Mouse (Mus musculus) kidney, adult 11 months (tissue): Measurements from ENCODE around the gene Tnni3k.

ENCODE experiments used
- DNase-seq: peaks from one replicate; pipeline ENCODE4 v3.0.0; 2022

Gene Tnni3k

DNA sequence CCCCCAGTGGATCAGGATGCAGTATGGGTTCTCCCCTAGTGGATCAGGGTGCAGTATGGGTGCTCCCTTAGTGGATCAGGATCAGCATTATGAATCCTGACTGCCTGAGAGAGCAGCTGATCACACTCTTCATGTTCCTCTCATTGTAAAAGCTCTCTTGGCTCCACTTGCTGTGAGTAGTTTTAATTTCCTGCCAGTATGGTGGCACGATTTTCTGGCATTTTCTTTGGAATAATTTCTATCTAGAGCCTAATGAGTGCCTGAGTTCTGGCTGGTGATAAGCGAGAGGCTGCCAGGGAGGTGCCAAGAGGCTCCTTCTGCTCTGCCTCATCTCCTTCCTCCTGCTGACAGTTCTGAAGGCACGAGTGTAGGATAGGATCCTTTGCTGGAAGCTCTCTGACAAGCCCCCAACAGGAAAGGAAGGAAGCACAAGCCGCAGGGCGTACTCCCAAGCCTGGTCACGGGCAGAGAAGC is 109.5 kb downstream of the Tnni3k start:
- DNase-seq = no peak

DNA sequence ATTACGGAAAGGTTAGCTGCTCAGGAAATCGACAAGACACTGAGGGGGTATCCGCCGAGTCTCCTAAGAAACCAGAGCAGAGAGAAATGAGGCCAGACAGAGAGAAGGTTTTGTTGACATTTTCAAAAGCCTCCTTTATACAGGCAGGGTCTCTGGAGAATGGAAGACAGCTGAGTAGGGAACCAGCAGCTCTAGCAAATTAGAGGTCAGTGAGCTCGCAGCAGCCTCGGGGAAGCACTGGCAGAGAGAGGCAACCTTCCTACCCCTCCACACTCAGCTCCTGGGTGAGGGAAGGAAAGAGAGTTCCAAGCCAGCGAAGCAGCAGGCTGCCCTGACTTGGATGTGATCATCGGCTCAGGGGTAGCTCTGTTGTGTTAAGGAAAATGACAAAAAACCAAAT is 127.5 kb downstream of the Tnni3k start:
- DNase-seq = no peak

DNA sequence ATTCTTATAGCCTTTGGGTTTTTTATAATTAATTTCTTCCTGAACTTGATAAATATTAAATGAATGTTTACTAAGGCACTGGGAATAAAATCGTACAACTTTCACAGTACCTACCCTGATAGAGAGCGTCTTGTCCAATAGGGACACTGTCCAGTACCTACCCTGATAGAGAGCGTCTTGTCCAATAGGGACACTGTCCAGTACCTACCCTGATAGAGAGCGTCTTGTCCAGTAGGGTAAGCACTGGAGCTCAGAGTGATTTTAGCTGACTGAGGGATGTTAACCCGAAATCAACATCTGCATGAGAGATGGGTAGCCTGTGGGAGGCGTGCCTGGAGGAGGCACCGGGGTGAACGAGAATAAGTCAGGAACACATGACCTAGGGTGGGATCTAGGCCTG is 130.3 kb downstream of the Tnni3k start:
- no peak for DNase-seq

DNA sequence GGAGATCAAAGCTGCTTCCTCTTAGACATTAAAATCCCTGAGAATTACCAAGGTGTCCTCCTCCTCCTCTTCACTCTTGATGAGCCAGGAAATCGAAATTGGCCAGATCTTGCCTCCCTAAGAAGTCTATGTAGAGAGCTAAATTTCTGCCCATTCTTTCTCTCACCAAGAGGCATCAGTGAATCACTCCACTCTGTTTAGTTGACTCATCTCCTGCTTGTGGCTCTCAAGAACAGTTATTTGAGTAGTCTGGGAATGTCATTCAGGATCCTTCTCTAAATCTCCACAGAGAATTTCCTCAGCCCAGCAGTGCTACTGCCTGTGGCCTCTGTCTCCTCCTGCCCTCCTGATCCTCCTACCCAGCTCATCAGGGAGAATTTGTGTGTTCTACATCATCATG is 139.6 kb downstream of the Tnni3k start:
- no peak for DNase-seq

DNA sequence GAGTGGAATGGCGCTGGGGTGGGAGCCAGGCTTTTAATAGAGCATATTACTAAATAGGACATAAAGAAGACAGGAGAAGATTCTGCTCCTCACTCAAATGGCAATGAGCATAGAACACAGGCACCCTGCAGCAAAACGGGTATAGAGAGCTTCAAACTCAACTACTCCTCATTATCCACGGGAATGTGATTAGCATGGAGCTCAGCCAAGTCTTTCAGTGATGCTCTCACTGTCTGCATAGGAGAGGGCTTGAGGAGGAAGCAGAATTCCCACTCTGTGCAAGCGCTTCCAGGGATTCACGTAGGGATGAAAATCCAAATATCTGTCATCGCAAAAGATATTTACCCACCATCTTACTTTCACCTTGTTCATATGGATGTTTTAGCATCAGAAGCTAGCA is 141.6 kb downstream of the Tnni3k start:
- DNase-seq = no peak

DNA sequence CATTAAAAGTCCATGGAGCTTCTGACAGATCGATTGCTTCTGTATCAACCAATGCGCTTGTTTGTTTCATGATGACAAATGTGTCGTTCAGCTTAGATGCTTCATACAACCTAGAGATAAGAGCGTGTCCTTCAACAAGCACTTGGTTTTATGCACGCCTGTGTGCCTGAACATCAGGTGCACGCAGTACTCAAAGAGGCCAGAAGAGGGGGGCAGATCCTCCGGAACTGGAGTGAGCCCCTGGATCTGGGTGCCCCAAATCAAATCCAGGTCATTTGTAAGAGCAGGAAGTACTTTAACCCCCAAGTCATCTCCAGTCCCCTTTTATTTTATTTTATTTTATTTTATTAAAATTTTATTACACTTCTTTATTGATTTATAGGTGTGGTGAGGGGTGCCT is 158.5 kb downstream of the Tnni3k start:
- no peak for DNase-seq

DNA sequence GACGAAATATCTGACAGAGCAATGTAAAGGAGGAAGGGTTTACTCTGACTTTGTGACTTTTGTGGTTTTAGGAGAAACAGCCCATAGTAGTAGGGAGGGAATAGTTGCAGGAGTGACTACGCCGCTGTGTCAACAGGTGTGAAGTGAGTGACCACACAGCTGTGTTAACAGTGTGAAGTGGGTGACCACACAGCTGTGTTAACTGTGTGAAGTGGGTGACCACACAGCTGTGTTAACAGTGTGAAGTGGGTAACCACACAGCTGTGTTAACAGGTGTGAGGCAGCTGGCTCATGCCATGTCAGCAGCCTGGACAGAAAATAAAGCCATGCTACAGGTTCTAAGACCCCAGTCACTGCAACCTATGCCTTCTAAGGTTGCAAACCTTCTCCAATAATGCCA is 162.0 kb downstream of the Tnni3k start:
- no peak for DNase-seq

DNA sequence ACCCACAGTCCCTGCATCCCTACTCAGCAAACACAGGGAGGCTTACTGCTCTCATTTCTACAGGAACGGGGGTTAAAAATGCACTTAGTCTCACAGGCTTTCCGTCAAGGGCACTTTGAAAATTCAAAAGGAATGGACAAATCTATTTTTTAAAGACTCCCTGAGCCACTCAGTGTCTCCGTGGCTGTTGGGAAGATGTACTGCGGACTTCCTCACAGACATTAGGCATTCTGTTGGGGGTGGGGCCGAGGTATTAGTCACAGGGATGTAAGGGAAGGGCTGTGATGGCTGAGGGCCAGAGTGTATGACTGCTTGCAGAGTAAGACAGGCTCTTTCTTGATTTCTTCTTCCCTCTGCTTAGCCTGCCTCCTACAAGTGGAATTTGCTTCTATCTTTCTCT is 169.8 kb downstream of the Tnni3k start:
- DNase-seq = no peak

DNA sequence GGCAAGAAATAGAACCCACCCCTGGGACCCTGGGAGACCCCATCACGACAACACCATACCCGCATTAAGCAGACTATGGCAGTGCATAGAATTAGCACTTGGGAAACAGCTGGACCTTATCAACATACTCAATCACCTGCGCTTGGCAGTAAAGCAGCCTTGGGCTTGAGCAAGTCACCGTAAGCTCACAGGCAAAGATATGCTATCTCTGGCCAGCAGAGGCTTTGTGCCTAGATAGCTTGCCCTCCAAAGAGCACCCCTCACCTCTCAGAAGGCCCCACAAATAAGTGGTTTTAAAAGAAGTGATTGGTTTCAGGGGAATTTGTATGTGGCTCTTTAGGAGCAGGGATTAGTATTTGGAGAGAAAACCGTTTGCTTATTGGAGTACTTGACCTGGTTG is 170.2 kb downstream of the Tnni3k start:
- no peak for DNase-seq

DNA sequence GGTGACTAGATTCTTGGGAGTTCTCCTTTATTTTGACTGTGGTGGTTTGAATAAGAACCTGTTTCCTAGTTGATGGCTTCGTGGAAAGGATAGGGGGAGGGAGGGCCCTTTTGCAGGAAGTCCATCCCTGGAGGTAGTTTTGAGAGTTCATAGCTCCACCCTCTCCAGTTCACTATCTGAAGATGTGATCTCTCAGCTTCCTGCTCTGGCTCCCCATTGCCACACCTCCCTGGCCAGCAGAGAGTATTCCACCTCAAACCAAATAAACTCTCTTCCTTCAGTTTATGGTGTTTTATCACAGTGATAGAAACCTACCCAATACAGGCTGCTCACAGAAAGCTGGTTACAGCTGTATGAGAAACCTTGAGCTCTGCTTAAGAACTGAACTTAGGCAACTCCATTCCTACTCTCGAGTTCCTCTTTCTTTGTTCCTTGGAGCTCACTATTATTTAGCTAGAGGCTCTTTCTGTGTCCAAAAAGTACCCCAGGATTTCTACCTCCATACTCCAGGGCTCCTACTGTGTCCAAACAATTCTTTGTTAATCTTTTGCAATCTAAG is 173.7 kb downstream of the Tnni3k start:
- no peak for DNase-seq

DNA sequence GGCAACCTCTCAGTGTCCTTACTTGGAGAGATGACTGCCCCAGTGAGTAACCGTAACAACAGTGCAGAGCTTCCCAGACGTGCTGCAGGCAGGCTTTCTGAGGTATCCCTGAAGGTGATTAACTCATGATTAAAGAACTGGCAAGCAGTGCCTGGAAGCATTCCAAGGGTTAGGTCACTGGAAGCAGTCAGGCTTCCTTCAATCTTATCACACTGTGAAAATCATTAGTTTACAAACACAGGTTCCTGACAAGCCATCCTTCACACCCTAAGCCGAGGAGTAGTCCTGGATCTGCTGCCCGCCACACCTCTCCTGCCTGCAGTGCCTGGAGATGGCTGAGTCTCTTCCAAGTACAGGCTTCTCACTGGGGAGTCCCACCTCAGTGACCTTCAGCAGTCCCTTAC is 174.7 kb downstream of the Tnni3k start:
- no peak for DNase-seq

DNA sequence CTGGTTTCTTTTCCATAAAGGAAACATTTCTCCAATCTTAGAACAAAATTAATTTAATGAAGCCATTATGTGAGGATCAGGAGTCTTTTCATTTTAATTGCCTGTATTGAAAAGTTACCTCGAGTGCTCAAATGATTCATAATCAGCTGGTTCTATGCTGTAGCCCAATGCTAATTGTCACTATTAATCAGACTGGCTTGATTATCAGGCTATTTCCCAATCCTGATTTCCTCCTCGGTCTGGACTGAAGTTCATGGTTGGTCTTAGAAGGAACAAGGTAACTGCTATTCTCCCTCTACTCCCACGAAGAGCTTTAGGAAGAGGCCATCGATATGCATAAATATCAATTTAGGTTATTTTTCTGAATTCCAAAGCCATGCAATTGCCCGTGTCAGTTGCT is 175.1 kb downstream of the Tnni3k start:
- no peak for DNase-seq

DNA sequence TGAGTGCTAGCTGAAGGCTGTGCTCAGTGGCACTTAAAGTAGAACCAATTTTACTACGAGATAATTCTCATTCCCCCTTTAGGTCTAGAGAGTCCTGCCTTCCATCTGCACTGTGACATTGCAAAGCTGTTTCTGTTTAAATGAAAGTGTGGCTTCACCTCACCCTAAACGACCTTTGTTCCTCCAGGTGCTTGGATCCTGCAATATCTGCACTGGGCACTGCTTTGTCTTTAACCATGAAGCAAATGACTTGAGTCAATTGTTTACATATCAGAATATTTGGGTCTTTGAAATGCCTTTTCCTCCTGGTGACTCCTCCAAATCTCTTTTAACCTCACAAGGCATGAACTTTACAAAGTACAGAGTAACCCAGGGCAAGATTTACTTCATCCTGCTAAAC is 175.7 kb downstream of the Tnni3k start:
- DNase-seq = no peak

DNA sequence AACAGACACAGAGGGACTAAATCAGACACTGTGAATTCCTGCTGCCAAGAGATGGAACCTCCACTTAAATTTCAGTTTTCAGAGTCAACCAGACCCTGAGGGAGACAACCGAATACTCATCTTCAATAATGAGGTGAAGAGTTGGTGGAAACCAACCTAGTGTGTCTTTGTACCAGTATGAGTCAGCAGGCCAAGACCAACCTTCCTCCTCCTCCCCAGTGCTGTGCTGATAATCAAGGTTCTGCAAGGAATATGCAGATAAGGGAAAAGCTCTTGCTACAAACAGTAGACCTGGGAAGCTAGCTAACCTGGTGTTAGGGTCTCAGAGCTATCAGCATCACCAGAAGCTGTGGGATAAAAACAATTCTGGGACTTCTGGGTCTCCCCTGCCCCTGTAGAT is 176.1 kb downstream of the Tnni3k start:
- no peak for DNase-seq

DNA sequence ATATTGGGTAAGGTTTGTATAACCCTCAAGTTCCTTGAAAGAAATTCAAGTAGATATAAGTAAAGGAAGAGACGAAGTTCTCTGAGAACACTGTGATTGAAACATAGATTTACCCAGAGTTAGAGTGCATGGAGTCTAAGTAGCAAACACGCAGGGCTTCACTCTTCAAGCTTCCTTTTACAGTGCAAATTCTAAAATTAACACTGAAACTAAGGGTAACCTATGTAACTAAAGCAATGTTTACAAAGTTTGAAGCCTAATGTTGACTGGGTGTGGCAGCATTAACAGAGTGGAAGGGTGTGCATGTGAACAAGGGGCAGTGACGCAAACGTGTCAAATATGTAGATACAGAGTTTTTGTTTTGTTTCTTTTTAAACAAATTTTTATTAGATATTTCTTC is 186.4 kb downstream of the Tnni3k start:
- DNase-seq = no peak

DNA sequence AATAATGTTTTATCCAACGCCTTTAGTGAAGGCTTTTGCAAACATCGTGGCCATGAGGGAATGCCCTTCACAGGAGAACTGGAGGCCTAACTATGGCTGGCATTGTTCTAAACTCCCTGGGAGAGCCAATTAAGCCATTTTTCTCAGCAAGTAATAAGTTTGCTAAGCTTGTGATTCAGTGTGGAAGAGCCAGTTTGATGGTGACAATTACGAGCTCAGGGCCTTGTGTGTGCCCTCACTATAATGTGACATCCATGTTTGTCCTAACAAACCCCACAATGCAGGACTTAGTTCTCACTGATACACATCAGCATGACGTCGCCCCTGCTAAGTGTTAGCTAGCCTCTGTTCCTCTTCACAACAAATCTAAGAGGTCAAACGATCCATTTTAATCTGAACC is 193.3 kb downstream of the Tnni3k start:
- no peak for DNase-seq

DNA sequence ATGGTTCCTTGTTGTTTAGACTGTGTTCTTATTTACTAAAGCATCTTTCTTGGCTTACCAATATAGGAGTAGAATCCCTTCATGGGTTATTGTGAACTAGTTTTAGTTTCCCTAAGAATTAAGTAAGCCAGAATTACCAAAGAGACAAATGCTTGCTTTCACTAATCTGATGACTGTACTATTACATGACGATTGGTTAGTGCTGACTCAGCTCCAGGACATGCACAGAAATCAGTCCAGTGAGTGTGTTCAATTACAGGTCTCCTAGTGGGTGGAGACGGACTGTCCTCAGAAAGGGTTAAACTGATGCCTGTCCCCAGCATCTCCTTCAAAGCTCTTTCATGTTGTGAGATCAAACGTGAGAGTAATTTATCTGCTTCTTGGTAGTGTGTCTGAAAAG is 195.5 kb downstream of the Tnni3k start:
- DNase-seq = no peak

DNA sequence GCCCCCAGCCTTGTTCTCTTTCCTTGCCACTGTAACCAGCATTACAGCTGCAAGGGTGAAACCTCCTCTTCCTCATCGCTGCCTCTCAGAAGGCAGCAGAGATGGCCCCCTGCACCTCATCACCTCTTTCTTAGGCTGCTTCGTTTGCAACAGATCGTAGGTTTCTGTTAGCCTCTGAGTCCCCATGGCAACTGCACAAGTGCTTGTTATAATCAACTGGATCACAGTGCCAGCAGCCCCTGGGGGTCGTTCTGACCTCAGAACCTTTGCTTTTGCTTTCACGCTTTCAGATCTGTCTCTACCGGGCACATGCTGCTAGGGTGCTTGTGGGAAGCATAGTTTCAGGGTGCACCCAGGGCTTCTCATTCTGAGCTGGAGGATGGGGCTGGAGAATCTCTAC is 201.9 kb downstream of the Tnni3k start:
- no peak for DNase-seq

DNA sequence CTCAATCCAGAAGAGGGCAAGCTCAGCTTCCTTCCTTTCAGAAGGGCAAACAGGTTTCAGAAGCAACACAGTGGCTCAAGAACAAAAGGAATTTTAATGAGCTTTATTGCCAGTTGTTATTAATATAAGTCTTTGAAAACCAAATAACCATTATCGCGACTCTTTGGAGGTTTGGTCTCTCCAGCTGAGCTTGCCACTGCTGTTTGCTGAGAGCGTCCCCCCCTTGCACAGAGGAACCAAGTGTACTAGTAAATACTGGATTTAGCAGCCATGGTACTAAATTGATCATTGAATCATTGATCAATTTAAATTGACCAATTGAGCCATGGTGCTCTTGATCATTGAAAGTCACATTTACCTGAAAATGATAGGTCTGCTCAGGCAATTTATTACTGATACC is 202.9 kb downstream of the Tnni3k start:
- no peak for DNase-seq

DNA sequence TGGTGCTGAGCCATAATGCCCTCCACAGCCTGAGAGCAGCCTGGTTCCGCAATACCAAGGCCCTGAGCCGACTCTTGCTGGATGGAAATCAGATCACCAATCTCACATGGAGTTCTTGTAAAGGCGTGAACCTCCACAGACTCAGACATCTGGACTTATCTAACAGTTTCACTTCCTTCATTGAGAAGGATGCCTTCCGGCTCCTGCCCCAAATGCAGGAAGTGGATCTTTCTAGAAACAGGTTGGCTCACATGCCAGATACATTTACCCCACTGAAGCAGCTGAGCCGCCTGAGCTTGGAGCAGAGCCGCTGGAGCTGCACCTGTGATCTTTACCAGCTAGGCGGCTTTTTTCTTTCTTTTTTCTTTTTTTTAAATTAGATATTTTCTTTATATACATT is 213.0 kb downstream of the Tnni3k start:
- no peak for DNase-seq

DNA sequence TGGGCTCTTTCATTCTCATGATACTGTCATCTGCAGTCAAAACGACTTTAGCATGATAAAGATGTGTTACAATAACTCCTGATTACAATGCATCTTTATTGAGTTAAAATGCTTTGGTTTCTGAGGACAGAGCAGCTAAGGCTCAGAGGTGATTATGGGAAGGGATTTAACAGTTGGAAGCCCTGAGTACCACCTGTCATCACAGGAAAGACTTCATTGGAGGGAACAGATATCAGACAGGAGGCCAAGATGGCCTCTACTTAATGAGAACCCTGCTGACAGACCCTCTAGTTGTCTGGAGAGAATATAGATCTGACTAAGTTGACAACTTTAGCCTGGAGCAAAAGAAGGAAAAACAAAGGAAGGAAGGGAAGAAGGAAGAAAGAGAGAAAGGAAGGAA is 214.1 kb downstream of the Tnni3k start:
- no peak for DNase-seq

DNA sequence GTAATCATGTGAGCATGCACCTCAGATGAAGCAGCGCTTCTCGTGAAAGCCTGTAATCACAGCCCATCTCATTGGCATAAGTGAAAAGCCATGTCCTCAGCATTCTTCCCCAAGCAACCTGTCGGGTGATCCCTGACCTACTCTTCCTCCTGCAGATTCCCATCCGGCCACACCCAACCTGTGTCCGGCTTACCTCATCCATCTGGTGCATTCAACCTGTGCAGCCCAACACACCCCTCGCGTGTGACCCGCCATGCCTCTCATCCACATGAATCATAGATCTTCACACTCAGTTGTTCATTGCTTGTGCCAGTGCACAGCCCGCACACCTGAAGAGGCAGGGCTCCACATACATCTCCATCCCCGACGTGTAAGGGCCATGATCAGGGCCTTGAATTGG is 217.3 kb downstream of the Tnni3k start:
- no peak for DNase-seq

DNA sequence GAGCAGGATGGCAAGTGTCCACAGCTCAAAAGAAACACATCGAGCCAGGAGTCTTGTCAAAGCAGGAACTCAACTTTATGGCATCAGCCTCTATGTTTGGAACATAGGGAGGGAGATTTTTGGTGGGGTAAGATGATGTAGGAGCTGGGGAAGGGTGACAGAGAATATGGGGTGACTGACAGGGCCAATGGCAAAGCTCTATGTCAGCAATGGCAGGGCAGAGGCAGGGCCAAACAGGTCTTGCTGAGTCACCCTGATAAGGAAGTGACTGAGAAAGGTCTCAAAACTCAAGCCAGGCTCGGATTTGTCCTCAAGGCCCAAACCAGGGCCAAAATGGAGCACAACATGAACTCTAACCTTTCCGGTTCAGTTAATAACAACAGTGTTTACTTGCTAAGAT is 219.1 kb downstream of the Tnni3k start:
- DNase-seq = no peak

DNA sequence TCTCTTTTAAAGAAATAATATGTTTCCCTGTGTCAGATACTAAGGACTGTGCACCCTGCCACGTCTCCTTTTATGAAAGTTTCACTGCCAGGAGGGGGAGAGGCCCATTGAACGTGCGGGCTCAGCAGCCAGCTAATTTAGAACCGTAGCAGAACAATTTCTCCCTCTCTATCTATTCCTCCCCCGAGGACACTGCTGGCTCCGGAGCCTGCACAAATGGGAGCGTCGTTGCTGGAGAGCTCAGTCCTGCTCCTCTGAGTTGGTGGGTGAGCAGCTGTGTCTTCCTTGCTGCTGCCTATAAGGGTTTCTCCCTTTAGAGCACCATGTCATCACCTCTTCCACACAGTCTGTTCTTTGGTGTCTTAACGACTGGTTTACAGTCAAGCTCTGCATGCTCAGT is 220.8 kb downstream of the Tnni3k start:
- DNase-seq = no peak

DNA sequence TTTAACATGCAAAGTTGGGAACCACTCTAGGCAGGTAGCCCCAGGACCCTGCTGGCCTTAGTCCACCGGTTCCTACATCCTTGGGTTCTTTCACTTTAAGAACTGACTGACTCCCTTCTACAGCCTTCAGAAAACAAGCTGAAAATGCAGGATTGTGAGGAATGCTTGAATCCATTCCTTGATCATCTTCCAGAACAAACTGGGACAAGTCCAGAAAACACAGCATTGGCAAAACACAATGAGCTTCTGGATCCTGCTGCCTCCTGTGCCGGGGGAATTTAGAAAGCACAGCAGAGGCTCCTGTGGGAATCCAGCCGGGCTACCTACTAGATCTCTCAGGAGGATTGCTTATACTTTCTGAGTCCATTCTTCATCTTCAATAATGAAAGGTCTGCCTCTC is 229.5 kb downstream of the Tnni3k start:
- no peak for DNase-seq

DNA sequence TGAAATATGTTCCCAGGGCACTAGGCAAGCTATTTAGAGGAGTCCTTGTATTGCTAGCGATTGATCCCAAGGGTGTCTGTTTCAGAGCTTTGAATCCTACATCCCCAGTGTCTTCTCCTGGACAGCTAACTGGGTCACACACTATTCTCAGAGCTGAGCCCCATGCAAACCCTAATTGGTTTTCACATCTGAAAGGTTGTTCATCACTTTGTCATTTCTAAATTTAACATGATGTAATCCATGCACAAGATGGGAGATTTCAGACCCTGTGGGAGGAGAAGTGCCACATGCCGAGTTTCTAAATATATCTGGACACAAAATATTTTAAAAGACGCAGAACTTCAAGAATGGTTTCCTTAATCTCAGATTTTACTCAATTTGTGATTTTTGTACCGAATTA is 230.5 kb downstream of the Tnni3k start:
- no peak for DNase-seq
